Mouse (Mus musculus): ENCODE measurements at regions not wholly inside any gene's neighbourhood (a gene's known extent, or its start where the extent isn't known, plus 50 kb on each side); places are given as distances from the start of the nearest gene placed in this dataset.
A peak's percentile ranks its signal among the peaks of the same experiment; 100 is the strongest.

- Histone ChIP-seq H3K4me1 (ENCODE audit: control insufficient read depth, insufficient read depth, low read length) (no peaks in the 10 kb centered on the region; the same call in 1 of the 2 replicates), H3K36me3 (ENCODE audit: control insufficient read depth, insufficient read depth, low read length) (no peaks in the 10 kb centered on the region), H3K27ac (no peak overlapping the region), H3K79me2 (replicated peaks; ENCODE audit: control insufficient read depth, insufficient read depth, low read length) (no peaks in the 10 kb centered on the region), H3K4me3 (no peak overlapping the region), H3K9ac (ENCODE audit: low read depth, low read length) (no peak overlapping the region), H3K27me3 (ENCODE audit: control insufficient read depth, insufficient read depth, low read length) (no peaks in the 10 kb centered on the region)
- intact Hi-C loops (cut with DNase I) = no loop called here
- 28% methylated on average over 9 of the region's 9 CpGs for WGBS
- DNase-seq = peak; percentile 23 to 24
- TF ChIP-seq POLR2A (IDR thresholded peaks at IDR 0.05; ENCODE audit: insufficient read depth, low read depth, low read length) (no peak), CTCF (IDR thresholded peaks at IDR 0.05) (no peak), EP300 (IDR thresholded peaks at IDR 0.05; ENCODE audit: insufficient read depth, low read depth, low read length) (no peak)
Measured at GRCm38 (mm10) chr6:143315859-143316258, 148.8 kb downstream of the Etnk1 start.

- intact Hi-C loops (cut with DNase I) = no loop called here
- H3K36me3 ChIP-seq (ENCODE audit: control insufficient read depth, insufficient read depth, low read length) = no peaks in the 10 kb centered on the region
- no peak overlapping the region for H3K9ac ChIP-seq (ENCODE audit: low read depth, low read length)
- WGBS = 48% methylated on average over 7 of the region's 7 CpGs
- H3K4me1 ChIP-seq (ENCODE audit: control insufficient read depth, insufficient read depth, low read length) = no peaks in the 10 kb centered on the region; the same call in 1 of the 2 replicates
- no peaks in the 10 kb centered on the region for H3K79me2 ChIP-seq (replicated peaks; ENCODE audit: control insufficient read depth, insufficient read depth, low read length)
- H3K27me3 ChIP-seq (ENCODE audit: control insufficient read depth, insufficient read depth, low read length) = no peaks in the 10 kb centered on the region
- H3K4me3 ChIP-seq = no peak overlapping the region
- TF ChIP-seq CTCF (IDR thresholded peaks at IDR 0.05) (peak; percentile 61), POLR2A (IDR thresholded peaks at IDR 0.05; ENCODE audit: insufficient read depth, low read depth, low read length) (no peak)
- DNase-seq = no peak
- no peak overlapping the region for H3K27ac ChIP-seq
Measured at GRCm38 (mm10) chr6:143320426-143320825, 153.4 kb downstream of the Etnk1 start.

DNA sequence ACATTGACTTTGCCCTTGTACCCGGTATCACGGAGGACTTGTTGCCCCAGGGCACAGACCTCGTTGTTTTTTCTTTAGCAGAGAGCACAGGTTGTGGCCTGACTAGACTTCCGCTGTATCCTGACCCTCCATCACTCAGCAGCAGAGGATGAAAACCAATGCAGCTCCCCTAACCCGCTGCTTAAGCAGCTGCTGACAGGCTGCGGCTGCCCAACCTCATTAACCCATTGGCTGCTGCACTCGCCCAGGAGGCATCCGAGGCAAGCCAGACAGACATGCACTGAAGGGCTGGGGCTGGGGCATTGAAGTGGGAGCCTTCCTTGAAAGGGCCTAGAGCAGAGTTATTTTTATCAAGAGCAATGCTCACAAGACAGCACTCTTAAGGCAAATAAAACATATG is 157.6 kb downstream of the Etnk1 start:
- Histone ChIP-seq H3K9ac (ENCODE audit: low read depth, low read length) (no peak overlapping the region), H3K27me3 (ENCODE audit: control insufficient read depth, insufficient read depth, low read length) (no peaks in the 10 kb centered on the region), H3K79me2 (replicated peaks; ENCODE audit: control insufficient read depth, insufficient read depth, low read length) (no peaks in the 10 kb centered on the region), H3K36me3 (ENCODE audit: control insufficient read depth, insufficient read depth, low read length) (no peaks in the 10 kb centered on the region), H3K4me1 (ENCODE audit: control insufficient read depth, insufficient read depth, low read length) (no peaks in the 10 kb centered on the region), H3K27ac (no peak overlapping the region), H3K4me3 (no peak overlapping the region)
- DNase-seq = no peak
- intact Hi-C loops (cut with DNase I) = no loop called here
- 30% methylated on average over 8 of the region's 8 CpGs for WGBS
- TF ChIP-seq POLR2A (IDR thresholded peaks at IDR 0.05; ENCODE audit: insufficient read depth, low read depth, low read length) (no peak), EP300 (IDR thresholded peaks at IDR 0.05; ENCODE audit: insufficient read depth, low read depth, low read length) (no peak), CTCF (IDR thresholded peaks at IDR 0.05) (no peak)

DNA sequence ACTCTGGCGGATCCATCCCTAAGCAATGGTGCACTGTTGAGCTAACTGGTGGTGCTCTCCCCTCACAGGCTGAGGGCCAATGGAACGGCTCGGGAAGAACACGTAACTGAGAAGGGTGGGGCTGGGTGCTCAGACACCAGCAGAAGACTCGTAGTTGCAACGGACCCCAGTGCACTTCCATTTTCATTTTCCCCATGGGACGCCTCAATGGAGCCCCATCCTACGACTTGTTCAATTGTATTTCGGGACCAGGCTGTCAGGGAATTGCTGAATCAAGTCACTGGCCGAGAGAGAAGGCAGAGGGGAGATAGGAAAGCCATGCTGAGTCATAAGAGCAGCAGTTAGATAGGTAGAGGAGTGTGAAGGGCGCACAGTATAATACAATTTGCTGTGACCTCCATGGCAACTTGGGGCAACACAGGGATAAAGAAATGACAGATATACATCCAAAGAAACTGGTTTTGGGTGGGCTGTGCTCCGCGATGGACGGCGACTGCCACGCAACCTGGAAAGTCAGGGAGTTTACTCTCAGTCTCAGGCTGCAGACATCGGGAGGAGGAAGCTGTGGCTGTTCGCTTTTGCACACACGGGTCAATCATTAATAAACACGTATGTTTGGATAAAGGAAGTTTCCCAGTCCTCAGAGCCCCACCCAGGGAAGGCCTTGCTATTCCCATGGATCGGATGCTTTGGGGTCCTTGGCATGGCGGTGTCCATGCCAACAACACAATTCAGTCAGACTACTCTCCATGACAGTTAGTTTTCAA is 160.1 kb downstream of the Etnk1 start:
- no peaks in the 10 kb centered on the region for H3K36me3 ChIP-seq (ENCODE audit: control insufficient read depth, insufficient read depth, low read length)
- TF ChIP-seq CTCF (IDR thresholded peaks at IDR 0.05) (no peak), EP300 (IDR thresholded peaks at IDR 0.05; ENCODE audit: insufficient read depth, low read depth, low read length) (no peak), POLR2A (IDR thresholded peaks at IDR 0.05; ENCODE audit: insufficient read depth, low read depth, low read length) (no peak)
- no peak overlapping the region for H3K4me3 ChIP-seq
- no peak overlapping the region for H3K9ac ChIP-seq (ENCODE audit: low read depth, low read length)
- intact Hi-C loops (cut with DNase I) = no loop called here
- no peaks in the 10 kb centered on the region for H3K79me2 ChIP-seq (replicated peaks; ENCODE audit: control insufficient read depth, insufficient read depth, low read length)
- no peak overlapping the region for H3K27ac ChIP-seq
- DNase-seq = peak in 1 of 2 experiments; percentile 20
- WGBS = 78% methylated on average over 22 of the region's 22 CpGs
- H3K4me1 ChIP-seq (ENCODE audit: control insufficient read depth, insufficient read depth, low read length) = no peaks in the 10 kb centered on the region
- no peaks in the 10 kb centered on the region for H3K27me3 ChIP-seq (ENCODE audit: control insufficient read depth, insufficient read depth, low read length)

- DNase-seq = no peak
- Histone ChIP-seq H3K79me2 (replicated peaks; ENCODE audit: control insufficient read depth, insufficient read depth, low read length) (no peaks in the 10 kb centered on the region), H3K4me1 (ENCODE audit: control insufficient read depth, insufficient read depth, low read length) (no peaks in the 10 kb centered on the region), H3K27me3 (ENCODE audit: control insufficient read depth, insufficient read depth, low read length) (no peaks in the 10 kb centered on the region), H3K36me3 (ENCODE audit: control insufficient read depth, insufficient read depth, low read length) (no peaks in the 10 kb centered on the region), H3K27ac (no peak overlapping the region), H3K9ac (ENCODE audit: low read depth, low read length) (no peak overlapping the region), H3K4me3 (no peak overlapping the region)
- TF ChIP-seq EP300 (IDR thresholded peaks at IDR 0.05; ENCODE audit: insufficient read depth, low read depth, low read length) = no peak
- TF ChIP-seq POLR2A (IDR thresholded peaks at IDR 0.05; ENCODE audit: insufficient read depth, low read depth, low read length) = no peak
- TF ChIP-seq CTCF (IDR thresholded peaks at IDR 0.05) = 0 out of 2 replicates have a peak, but pooled peaks have one; percentile 19
- intact Hi-C loops (cut with DNase I) = no loop called here
- WGBS = 80% methylated on average over 8 of the region's 8 CpGs
Measured at GRCm38 (mm10) chr6:143327788-143328187, 160.8 kb downstream of the Etnk1 start.

DNA sequence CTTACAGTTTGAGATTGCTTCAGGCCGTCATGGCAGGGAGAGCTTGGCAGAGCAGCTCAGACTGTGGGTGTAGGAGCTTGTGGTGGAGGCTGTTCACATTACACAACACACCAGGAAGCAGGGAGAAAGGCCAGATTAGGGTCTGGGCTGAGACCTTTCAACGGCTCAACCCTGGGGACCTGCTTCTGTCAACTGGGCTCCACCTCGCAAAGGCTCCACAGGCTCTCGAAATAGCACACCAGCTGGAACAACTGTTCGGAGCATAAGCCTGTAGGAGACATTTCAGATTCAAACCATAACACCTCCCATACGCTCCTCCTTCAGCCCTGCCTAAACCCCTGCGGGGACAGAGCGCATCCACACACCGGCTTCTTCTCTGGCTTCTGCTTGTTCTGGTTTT is 161.2 kb downstream of the Etnk1 start:
- no peak for DNase-seq
- WGBS = 57% methylated on average over 9 of the region's 9 CpGs
- Histone ChIP-seq H3K4me3 (no peak overlapping the region), H3K36me3 (ENCODE audit: control insufficient read depth, insufficient read depth, low read length) (no peaks in the 10 kb centered on the region), H3K27me3 (ENCODE audit: control insufficient read depth, insufficient read depth, low read length) (no peaks in the 10 kb centered on the region), H3K9ac (ENCODE audit: low read depth, low read length) (no peak overlapping the region), H3K27ac (no peak overlapping the region), H3K4me1 (ENCODE audit: control insufficient read depth, insufficient read depth, low read length) (no peaks in the 10 kb centered on the region), H3K79me2 (replicated peaks; ENCODE audit: control insufficient read depth, insufficient read depth, low read length) (no peaks in the 10 kb centered on the region)
- TF ChIP-seq POLR2A (IDR thresholded peaks at IDR 0.05; ENCODE audit: insufficient read depth, low read depth, low read length) (no peak), EP300 (IDR thresholded peaks at IDR 0.05; ENCODE audit: insufficient read depth, low read depth, low read length) (no peak), CTCF (IDR thresholded peaks at IDR 0.05) (no peak)
- intact Hi-C loops (cut with DNase I) = no loop called here
